Mouse (Mus musculus) T-helper 1 cell (primary cell): ENCODE data around the gene Uba7.

ENCODE experiments used
- in situ Hi-C: fragments of 300-600 bp; cut with MboI, MseI; formaldehyde crosslinking; loops from one replicate; pipeline ENCODE4 v1.15.1; 2025; ENCODE audit warnings: high pct_unique_total_duplicates

The Uba7 gene

GRCm38 (mm10) chr9:107961881-107962280 lies 13.4 kb upstream of the Uba7 start:
- in situ Hi-C loops = loop anchor here (5.0 kb wide), 1 partner anchor 105 kb away; no protein-coding TSS in a partner anchor

GRCm38 (mm10) chr9:107962916-107963315 lies 12.4 kb upstream of the Uba7 start:
- in situ Hi-C loops = loop anchor here (5.0 kb wide), 1 partner anchor 104 kb away; no protein-coding TSS in a partner anchor

GRCm38 (mm10) chr9:107963700-107964099 lies 11.6 kb upstream of the Uba7 start:
- in situ Hi-C loops = loop anchor here (5.0 kb wide), 1 partner anchor 104 kb away; no protein-coding TSS in a partner anchor

- in situ Hi-C loops = loop anchor here (5.0 kb wide), 1 partner anchor 103 kb away; no protein-coding TSS in a partner anchor
These were observed 10.6 kb upstream of the Uba7 start for GRCm38 (mm10) chr9:107964681-107965080.

GRCm38 (mm10) chr9:107966676-107967075 lies 8.6 kb upstream of the Uba7 start:
- in situ Hi-C loops = no loop called here

GRCm38 (mm10) chr9:107967437-107967836 lies 7.9 kb upstream of the Uba7 start:
- in situ Hi-C loops = no loop called here

GRCm38 (mm10) chr9:107968531-107968930 lies 6.8 kb upstream of the Uba7 start:
- in situ Hi-C loops = no loop called here

- in situ Hi-C loops = no loop called here
These were observed 5.0 kb upstream of the Uba7 start for GRCm38 (mm10) chr9:107970311-107970710.

- in situ Hi-C loops = no loop called here
These were observed 3.4 kb upstream of the Uba7 start for GRCm38 (mm10) chr9:107971690-107972541.

GRCm38 (mm10) chr9:107974491-107975171 lies 674 bp upstream of the Uba7 start:
- in situ Hi-C loops = no loop called here

- in situ Hi-C loops = no loop called here
These were observed 3.5 kb downstream of the Uba7 start for GRCm38 (mm10) chr9:107978815-107979214.

- in situ Hi-C loops = no loop called here
These were observed 6.6 kb downstream of the Uba7 start for GRCm38 (mm10) chr9:107981684-107982605.

- in situ Hi-C loops = no loop called here
These were observed 7.5 kb downstream of the Uba7 start, which contains the start of gene Gm20661 for GRCm38 (mm10) chr9:107982681-107983346. Gene Gm20661, plus strand, starts transcription at chr9:107983058.

GRCm38 (mm10) chr9:107983421-107983890 lies 8.2 kb downstream of the Uba7 start:
- in situ Hi-C loops = no loop called here

- in situ Hi-C loops = no loop called here
These were observed 8.9 kb downstream of the Uba7 start for GRCm38 (mm10) chr9:107984052-107984753.

- in situ Hi-C loops = no loop called here
These were observed 9.4 kb downstream of the Uba7 start for GRCm38 (mm10) chr9:107984754-107985055.

- in situ Hi-C loops = no loop called here
These were observed 10.1 kb downstream of the Uba7 start, which contains the start of gene Inka1 for GRCm38 (mm10) chr9:107985131-107986119. Gene Inka1, minus strand, starts transcription at chr9:107985879.

GRCm38 (mm10) chr9:107986376-107986775 lies 11.1 kb downstream of the Uba7 start:
- in situ Hi-C loops = no loop called here

GRCm38 (mm10) chr9:107987950-107988349 lies 12.6 kb downstream of the Uba7 start:
- in situ Hi-C loops = no loop called here
